Mouse (Mus musculus) forebrain, embryonic 11.5 days (tissue): ENCODE measurements around the gene Ube3c. TPM values are rescaled to one million over a fixed set of nuclear protein-coding genes. Genes with fewer than 3 reads are reported as not detected.
"Not testable (repeated sequence)": the region's sequence is repeated elsewhere in the genome, so short reads cannot be mapped to it uniquely, and the experiment has no call there.

Experiments used
- ATAC-seq: fragments of 200-750 bp; cut with Nextera tagmentation; replicated peaks from 2 replicates; pipeline ENCODE4 v1.8.0; 2017; ENCODE audit warnings: moderate TSS enrichment; ENCODE audit not compliant: low FRiP score
- DNase-seq: peaks from one replicate; pipeline ENCODE4 v3.0.0-alpha.2; 2017; ENCODE audit warnings: low spot score
- H3K27ac ChIP-seq: fragments of 300-500 bp; sonication (generic); 2 replicates; pipeline ENCODE4 v1.5.1; 2014; ENCODE audit warnings: low read depth, low read length
- H3K27me3 ChIP-seq: fragments of 300-500 bp; sonication (generic); 2 replicates; pipeline ENCODE4 v1.6.1; 2014; ENCODE audit warnings: mild to moderate bottlenecking, low read length, mixed read lengths; ENCODE audit not compliant: control insufficient read depth, insufficient read depth
- H3K36me3 ChIP-seq: fragments of 300-500 bp; sonication (generic); 2 replicates; pipeline ENCODE4 v1.6.1; 2014; ENCODE audit warnings: mild to moderate bottlenecking, low read length, moderate library complexity, mixed read lengths; ENCODE audit not compliant: control insufficient read depth, insufficient read depth
- H3K4me1 ChIP-seq: fragments of 300-500 bp; sonication (generic); replicated peaks from 2 replicates; pipeline ENCODE4 v1.6.1; 2014; ENCODE audit warnings: low read length, mixed read lengths; ENCODE audit not compliant: control insufficient read depth, insufficient read depth
- H3K4me2 ChIP-seq: fragments of 300-500 bp; sonication (generic); 2 replicates; pipeline ENCODE4 v1.6.1; 2014; ENCODE audit warnings: low read depth, mild to moderate bottlenecking, low read length, moderate library complexity, mixed read lengths; ENCODE audit not compliant: severe bottlenecking
- H3K4me3 ChIP-seq: fragments of 300-500 bp; sonication (generic); 2 replicates; pipeline ENCODE4 v1.5.1; 2014; ENCODE audit warnings: low read depth, low read length
- H3K9ac ChIP-seq: fragments of 300-500 bp; sonication (generic); 2 replicates; pipeline ENCODE4 v1.6.1; 2014; ENCODE audit warnings: low read length
- H3K9me3 ChIP-seq: fragments of 300-500 bp; sonication (generic); 2 replicates; pipeline ENCODE4 v1.6.1; 2016; ENCODE audit warnings: low read length, mixed read lengths; ENCODE audit not compliant: control insufficient read depth
- WGBS: fragments of 180-500 bp; shearing (Covaris S2); extraction: QIAGEN DNeasy Blood & Tissue Kit; methylation state at CpG from one replicate; pipeline ENCODE4 v1.1.7; 2014; 5-methylcytosine and 5-hydroxymethylcytosine counted together
- polyA plus RNA-seq: library from polyadenylated mRNA; unstranded; fragments of >200 nt; fragmentation: Nextera tagmentation; extraction: Ambion mirVana; gene quantifications from 2 replicates; pipeline ENCODE4 v1.2.1, GENCODE M21; 2014

Ube3c gene
- polyA plus RNA-seq, 1 experiment from 2014 or later, result 42.1 TPM

DNA sequence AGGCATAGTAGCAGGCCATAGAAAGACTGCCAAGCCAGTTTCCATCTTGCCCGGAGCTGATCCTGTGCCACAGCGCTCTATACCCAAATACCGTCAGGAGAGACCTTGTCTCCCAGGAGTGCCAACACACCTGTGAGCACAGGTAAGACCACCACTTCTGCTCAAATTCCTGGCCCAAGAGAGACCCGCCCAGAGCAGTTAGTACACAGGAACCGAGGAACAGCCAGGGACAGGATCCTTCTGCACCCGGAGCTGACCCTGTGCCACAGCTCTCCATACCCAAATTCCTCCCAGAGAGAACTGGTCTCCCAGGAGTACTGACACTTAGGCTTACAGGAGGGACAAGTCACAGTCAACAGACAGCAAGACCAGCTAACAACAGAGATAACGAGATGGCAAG is 23.1 kb downstream of the Ube3c start:
- H3K4me3 ChIP-seq, H3K27me3 ChIP-seq, DNase-seq, H3K4me1 ChIP-seq, H3K9ac ChIP-seq, H3K9me3 ChIP-seq, ATAC-seq, H3K4me2 ChIP-seq, H3K27ac ChIP-seq: not testable (repeated sequence)
- H3K36me3 ChIP-seq, result peaks cover 20% of the 10 kb centered on the region
- 96% methylated on average over 7 of the region's 7 CpGs for WGBS

DNA sequence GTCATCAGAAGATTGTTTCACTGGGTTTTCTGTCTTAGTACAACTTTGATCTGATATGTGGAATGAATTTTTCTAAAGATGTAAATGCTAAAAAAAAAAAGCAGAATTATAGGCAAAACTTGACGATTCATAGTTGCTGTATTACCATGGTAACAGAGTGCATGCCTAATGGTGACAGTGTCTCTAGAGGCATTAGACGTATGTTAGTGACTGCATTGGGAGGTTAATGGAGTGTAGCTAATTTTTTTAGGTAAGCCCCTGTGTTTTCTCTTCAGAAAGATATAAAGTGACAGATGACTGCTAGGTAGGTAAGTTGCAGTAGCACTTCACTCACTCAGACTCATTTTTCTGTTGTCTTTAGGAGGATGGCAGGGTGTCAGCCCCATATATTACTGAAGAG is 37.5 kb downstream of the Ube3c start:
- peaks cover 7% of the 10 kb centered on the region; the same call in 1 of the 2 replicates for H3K36me3 ChIP-seq
- no peak for ATAC-seq
- H3K27ac ChIP-seq, result no peak overlapping the region
- no peaks in the 10 kb centered on the region for H3K4me1 ChIP-seq
- 93% methylated on average over 2 of the region's 2 CpGs for WGBS
- H3K27me3 ChIP-seq, result no peaks in the 10 kb centered on the region
- no peak overlapping the region for H3K4me2 ChIP-seq
- no peak for DNase-seq
- no peak overlapping the region for H3K4me3 ChIP-seq
- H3K9me3 ChIP-seq, result no peaks in the 10 kb centered on the region
- H3K9ac ChIP-seq, result no peak overlapping the region

DNA sequence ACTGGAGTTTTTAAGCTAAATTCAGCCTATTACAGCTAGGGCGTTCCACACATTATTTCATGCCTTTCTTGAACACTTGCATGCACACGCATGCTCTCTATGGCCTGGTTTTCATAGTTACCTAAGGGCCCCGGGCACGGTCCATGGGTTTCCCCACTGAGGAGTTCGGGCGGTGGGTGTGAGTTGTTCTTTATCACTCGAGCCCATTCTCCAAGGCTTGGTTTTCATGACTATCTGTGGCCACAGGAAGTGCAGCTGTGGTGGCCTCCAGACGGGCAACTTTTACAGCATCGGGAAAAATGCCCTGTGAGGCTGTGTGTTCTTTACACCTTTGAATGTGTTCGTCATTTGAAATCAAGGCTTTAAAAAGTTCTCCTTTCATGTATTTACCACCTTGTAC is 56.6 kb downstream of the Ube3c start:
- DNase-seq (no peak), ATAC-seq (no peak)
- 91% methylated on average over 10 of the region's 10 CpGs for WGBS
- H3K9me3 ChIP-seq, result no peaks in the 10 kb centered on the region
- H3K9ac ChIP-seq, result no peak overlapping the region
- H3K4me3 ChIP-seq, result no peak overlapping the region
- no peak overlapping the region for H3K27ac ChIP-seq
- H3K27me3 ChIP-seq, result no peaks in the 10 kb centered on the region
- no peaks in the 10 kb centered on the region for H3K4me1 ChIP-seq
- H3K36me3 ChIP-seq, result no peaks in the 10 kb centered on the region
- H3K4me2 ChIP-seq, result no peak overlapping the region

DNA sequence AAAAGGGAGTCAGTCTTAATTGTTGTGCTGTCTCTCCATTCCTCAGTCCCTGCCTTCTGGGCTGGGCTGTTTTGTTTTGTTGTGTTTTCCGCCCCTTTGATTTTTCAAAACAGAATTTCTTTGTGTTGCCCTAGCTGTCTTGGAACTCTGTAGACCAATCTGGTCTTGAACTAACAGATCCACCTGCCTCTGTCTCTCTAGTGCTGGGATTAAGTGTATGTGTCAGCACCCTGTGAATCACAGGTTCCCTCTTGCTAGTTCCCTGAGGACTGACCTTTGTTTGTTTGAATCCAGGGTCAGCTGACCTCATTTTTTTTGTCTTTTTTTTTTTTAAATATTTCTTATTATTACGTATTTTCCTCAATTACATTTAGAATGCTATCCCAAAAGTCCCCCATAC is 60.9 kb downstream of the Ube3c start:
- Histone ChIP-seq H3K4me2 (no peak overlapping the region), H3K4me3 (no peak overlapping the region), H3K9me3 (no peaks in the 10 kb centered on the region), H3K27me3 (no peaks in the 10 kb centered on the region), H3K36me3 (no peaks in the 10 kb centered on the region; the same call in 1 of the 2 replicates), H3K27ac (no peak overlapping the region), H3K9ac (no peak overlapping the region), H3K4me1 (no peaks in the 10 kb centered on the region)
- WGBS, result 92% methylated on average over 2 of the region's 2 CpGs
- DNase-seq (no peak), ATAC-seq (no peak)

DNA sequence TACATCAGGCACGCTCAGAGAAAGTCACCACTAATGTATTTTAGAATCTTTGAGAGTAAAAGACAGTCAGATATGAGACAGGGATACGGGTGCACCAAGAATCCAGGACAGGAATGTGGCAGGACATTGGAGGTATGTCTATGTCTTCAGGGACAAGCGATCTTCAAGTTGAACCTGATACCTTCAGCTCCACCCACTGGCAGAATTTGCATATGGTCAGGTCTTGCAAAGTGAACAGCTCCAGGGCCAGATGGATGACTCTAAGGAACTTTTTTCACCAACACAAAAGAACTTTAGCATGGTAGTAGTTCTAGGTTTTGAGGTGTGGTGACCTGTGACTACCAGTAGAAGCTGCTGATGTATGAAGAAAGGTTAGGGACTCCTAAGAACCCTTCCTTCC is 62.7 kb downstream of the Ube3c start:
- ATAC-seq (no peak), DNase-seq (no peak)
- Histone ChIP-seq H3K27ac (no peak overlapping the region), H3K4me3 (no peak overlapping the region), H3K9me3 (no peaks in the 10 kb centered on the region), H3K9ac (no peak overlapping the region), H3K36me3 (no peaks in the 10 kb centered on the region; the same call in 1 of the 2 replicates), H3K27me3 (no peaks in the 10 kb centered on the region), H3K4me1 (no peaks in the 10 kb centered on the region), H3K4me2 (no peak overlapping the region)
- WGBS, result 81% methylated on average over 3 of the region's 3 CpGs

DNA sequence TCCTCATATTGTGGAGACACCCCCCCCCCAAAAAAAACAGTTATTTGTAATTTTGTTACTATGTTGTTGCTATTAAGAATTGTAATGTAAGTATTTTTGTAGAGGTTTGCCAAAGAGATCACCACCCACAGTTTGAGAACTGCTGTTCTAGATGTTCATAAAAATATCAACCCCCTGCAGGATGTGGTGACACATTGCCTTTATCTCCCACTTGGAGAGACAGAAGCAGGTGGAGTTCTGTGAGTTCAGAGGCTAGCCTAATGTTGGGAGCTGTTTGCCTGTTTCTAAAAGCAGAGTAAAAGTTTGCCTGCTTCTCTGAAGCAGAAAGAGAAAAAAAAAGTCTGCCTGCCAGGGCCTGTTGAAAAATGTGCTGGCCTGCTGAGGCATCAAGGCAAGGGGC is 67.3 kb downstream of the Ube3c start:
- Histone ChIP-seq H3K9ac (no peak overlapping the region), H3K36me3 (no peaks in the 10 kb centered on the region; the same call in 1 of the 2 replicates), H3K27me3 (no peaks in the 10 kb centered on the region), H3K9me3 (no peaks in the 10 kb centered on the region), H3K4me3 (no peak overlapping the region), H3K4me2 (no peak overlapping the region), H3K27ac (no peak overlapping the region), H3K4me1 (no peaks in the 10 kb centered on the region)
- no peak for DNase-seq
- no peak for ATAC-seq

DNA sequence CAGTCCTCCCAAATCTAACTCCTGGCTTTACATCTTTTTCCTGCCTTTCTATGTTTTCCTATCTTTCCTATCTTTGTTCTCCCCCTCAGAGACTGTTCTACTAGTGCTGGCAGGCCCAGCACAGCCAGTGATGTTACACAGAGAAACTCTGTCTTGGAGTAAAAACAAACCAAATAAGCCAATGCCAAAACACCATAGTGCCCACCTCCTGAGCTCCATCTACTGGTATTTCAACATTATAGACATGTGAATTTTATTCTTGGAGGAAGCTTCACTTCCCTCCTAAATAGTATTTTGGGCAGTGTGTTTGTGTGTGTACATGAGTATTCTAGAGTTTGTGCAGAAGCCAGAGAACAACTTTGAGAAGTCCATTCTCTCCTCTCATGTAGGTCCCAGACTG is 67.8 kb downstream of the Ube3c start:
- no peak for DNase-seq
- H3K36me3 ChIP-seq, result no peaks in the 10 kb centered on the region; the same call in 1 of the 2 replicates

DNA sequence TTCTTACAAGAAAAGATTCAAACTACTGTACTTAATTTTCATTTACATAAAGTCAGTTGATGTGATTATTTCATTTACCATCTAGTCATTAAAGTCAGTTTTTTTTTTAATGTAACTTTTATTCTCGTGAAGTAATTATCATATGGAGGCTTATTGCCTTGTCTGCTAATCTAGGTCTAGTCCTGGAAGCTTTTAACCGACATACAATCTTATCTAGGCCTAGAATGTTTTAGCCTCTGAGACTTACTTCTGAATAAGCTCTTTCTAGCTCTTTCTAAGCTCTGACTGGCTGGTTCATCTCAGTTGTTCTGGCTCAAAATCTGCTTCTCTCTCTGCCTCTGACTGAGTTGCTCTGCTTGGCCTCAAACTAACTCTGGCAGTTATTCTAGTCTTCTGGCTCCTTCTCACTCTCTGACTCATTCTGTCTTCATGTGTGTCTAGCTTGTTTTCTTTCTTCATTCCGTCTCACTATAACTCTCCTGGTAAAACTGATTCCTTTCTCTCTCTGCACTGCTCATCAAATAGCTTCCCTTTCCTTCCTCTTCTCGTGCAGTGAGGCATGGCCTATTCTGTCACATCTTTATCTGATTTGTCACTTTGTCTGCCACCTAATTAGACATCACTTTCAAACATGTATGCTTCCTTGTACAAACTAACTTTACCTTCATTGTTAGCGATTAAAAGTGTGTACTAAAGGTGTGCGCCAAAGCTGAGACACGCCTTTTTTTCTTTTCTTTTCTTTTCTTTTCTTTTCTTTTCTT is 72.3 kb downstream of the Ube3c start:
- H3K27ac ChIP-seq, result no peak overlapping the region
- H3K4me2 ChIP-seq, result no peak overlapping the region
- no peak overlapping the region for H3K4me3 ChIP-seq
- DNase-seq, result no peak
- H3K9me3 ChIP-seq, result no peaks in the 10 kb centered on the region
- no peaks in the 10 kb centered on the region for H3K27me3 ChIP-seq
- H3K9ac ChIP-seq, result no peak overlapping the region
- no peaks in the 10 kb centered on the region for H3K36me3 ChIP-seq
- no peaks in the 10 kb centered on the region for H3K4me1 ChIP-seq
- WGBS, result 89% methylated on average over 7 of the region's 7 CpGs
- no peak for ATAC-seq

More for the DNA sequence above, 67.8 kb downstream of the Ube3c start:
- no peak overlapping the region for H3K9ac ChIP-seq
- no peaks in the 10 kb centered on the region for H3K4me1 ChIP-seq
- H3K4me2 ChIP-seq, result no peak overlapping the region
- H3K4me3 ChIP-seq, result no peak overlapping the region
- no peaks in the 10 kb centered on the region for H3K27me3 ChIP-seq
- no peak overlapping the region for H3K27ac ChIP-seq
- ATAC-seq, result no peak
- no peaks in the 10 kb centered on the region for H3K9me3 ChIP-seq

DNA sequence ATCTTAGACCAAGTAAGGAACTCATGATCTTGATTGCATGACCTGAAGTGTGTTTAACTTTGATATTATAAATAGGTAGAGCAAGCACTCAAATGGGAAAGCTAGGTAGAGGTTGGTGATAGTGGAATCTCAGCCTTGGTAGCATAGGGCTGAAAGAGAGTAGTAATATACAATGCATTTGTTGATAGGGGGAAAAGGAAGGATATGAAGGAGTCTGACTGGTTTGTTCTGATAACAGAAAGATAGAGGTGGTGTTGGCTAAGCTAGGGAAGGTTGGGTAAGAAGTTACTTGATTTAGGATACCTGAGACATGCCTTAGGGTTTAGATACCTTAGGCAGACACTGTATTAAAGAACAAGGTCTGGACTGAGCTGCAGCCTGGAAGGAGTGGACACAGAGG is 82.7 kb downstream of the Ube3c start:
- Histone ChIP-seq H3K9me3 (no peaks in the 10 kb centered on the region), H3K9ac (no peak overlapping the region), H3K4me2 (no peak overlapping the region), H3K4me1 (no peaks in the 10 kb centered on the region), H3K27me3 (no peaks in the 10 kb centered on the region), H3K27ac (no peak overlapping the region), H3K4me3 (no peak overlapping the region), H3K36me3 (no peaks in the 10 kb centered on the region; the same call in 1 of the 2 replicates)
- no peak for DNase-seq
- no peak for ATAC-seq
